23 mouse cellular contexts compared by ENCODE assay signal in the genomic region with DNA sequence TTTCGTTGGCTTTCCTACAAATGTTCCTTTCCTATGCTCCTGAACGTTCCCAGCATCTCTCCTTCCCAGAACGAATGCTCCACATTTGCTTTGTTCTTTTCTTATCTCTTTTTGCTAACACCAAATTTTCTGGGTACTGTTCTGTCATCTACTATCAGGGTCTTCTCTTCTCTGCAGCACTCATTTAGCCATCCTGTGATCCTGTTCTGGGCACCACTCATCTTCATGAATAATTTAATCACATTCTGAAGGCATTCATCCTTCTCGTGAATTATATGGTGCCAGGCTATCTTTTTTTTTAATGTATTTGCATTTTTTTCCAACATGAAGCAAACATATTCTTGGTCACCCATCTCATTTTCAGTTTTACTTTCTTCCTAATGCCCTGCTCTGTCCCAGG.
DNase-seq lines count a peak whose midpoint lies in the region; ATAC-seq and TF ChIP-seq lines count a peak whose summit lies in the region.
"Had no signal": no experiment of that assay in that cellular context is flagged by ENCODE, and none has a peak within 500 bp of the region (broad histone marks: within the 10 kb centered on the region; RNA-seq: fewer than 3 reads in every experiment).

No protein-coding gene starts in this region.

- ATAC-seq in forebrain, embryonic 15.5 days (replicated peaks), result no peak
- no peak for ATAC-seq in forebrain, embryonic 11.5 days (replicated peaks; ENCODE audit: low FRiP score)
- no peak for ATAC-seq in midbrain, embryonic 13.5 days
- ATAC-seq in midbrain, postnatal 0 days (ENCODE audit: low FRiP score), result no peak
- ATAC-seq: forebrain, embryonic 14.5 days; Patski had no signal

- H3K9me3 ChIP-seq in forebrain, embryonic 15.5 days, result no peaks in the 10 kb centered on the region
- no peaks in the 10 kb centered on the region for H3K9me3 ChIP-seq in forebrain, embryonic 11.5 days (ENCODE audit: control insufficient read depth, low read length)
- peaks cover 3% of the 10 kb centered on the region; the same call in 1 of the 2 replicates for H3K9me3 ChIP-seq in midbrain, embryonic 13.5 days
- no peaks in the 10 kb centered on the region for H3K9me3 ChIP-seq in midbrain, postnatal 0 days (ENCODE audit: low read length)
- H3K9me3 ChIP-seq: embryonic facial prominence, embryonic 12.5 days; embryonic facial prominence, embryonic 15.5 days; G1E; hindbrain, embryonic 12.5 days; hindbrain, embryonic 15.5 days had no signal

- peak overlapping the region; percentile 47; the same call in 1 of the 2 replicates for H3K27ac ChIP-seq in forebrain, embryonic 15.5 days (replicated peaks)
- H3K27ac ChIP-seq in forebrain, embryonic 11.5 days (ENCODE audit: low read depth, low read length), result no peak overlapping the region
- peak overlapping the region; percentile 68 for H3K27ac ChIP-seq in midbrain, embryonic 13.5 days
- no peak overlapping the region for H3K27ac ChIP-seq in midbrain, postnatal 0 days (ENCODE audit: low read depth, low read length)
- H3K27ac ChIP-seq: embryonic facial prominence, embryonic 12.5 days; embryonic facial prominence, embryonic 15.5 days; gastrocnemius, adult 2 months; hindbrain, embryonic 12.5 days; hindbrain, embryonic 15.5 days had no signal

- H3K4me3 ChIP-seq in forebrain, embryonic 15.5 days, result no peak overlapping the region
- H3K4me3 ChIP-seq in forebrain, embryonic 11.5 days (ENCODE audit: low read depth, low read length), result no peak overlapping the region
- no peak overlapping the region for H3K4me3 ChIP-seq in midbrain, embryonic 13.5 days (replicated peaks)
- no peak overlapping the region for H3K4me3 ChIP-seq in midbrain, postnatal 0 days (ENCODE audit: low read depth, low read length)
- H3K4me3 ChIP-seq: embryonic facial prominence, embryonic 12.5 days; embryonic facial prominence, embryonic 15.5 days; gastrocnemius, adult 2 months; hindbrain, embryonic 12.5 days; hindbrain, embryonic 15.5 days had no signal

- 74% methylated on average over 4 of the region's 4 CpGs for WGBS in forebrain, embryonic 15.5 days
- WGBS in forebrain, embryonic 11.5 days, result 90% methylated on average over 4 of the region's 4 CpGs
- 69% methylated on average over 4 of the region's 4 CpGs for WGBS in midbrain, embryonic 13.5 days
- 57% methylated on average over 4 of the region's 4 CpGs for WGBS in midbrain, postnatal 0 days

- no peaks in the 10 kb centered on the region for H3K27me3 ChIP-seq in forebrain, embryonic 15.5 days
- H3K27me3 ChIP-seq in forebrain, embryonic 11.5 days (ENCODE audit: control insufficient read depth, insufficient read depth, low read length), result no peaks in the 10 kb centered on the region
- no peaks in the 10 kb centered on the region for H3K27me3 ChIP-seq in midbrain, embryonic 13.5 days
- no peaks in the 10 kb centered on the region for H3K27me3 ChIP-seq in midbrain, postnatal 0 days (ENCODE audit: insufficient read depth, low read length)
- H3K27me3 ChIP-seq: embryonic facial prominence, embryonic 12.5 days; embryonic facial prominence, embryonic 15.5 days; hindbrain, embryonic 12.5 days; hindbrain, embryonic 15.5 days; Patski had no signal

- no peaks in the 10 kb centered on the region for H3K36me3 ChIP-seq in forebrain, embryonic 15.5 days
- no peaks in the 10 kb centered on the region for H3K36me3 ChIP-seq in forebrain, embryonic 11.5 days (ENCODE audit: control insufficient read depth, insufficient read depth, low read length)
- no peaks in the 10 kb centered on the region for H3K36me3 ChIP-seq in midbrain, embryonic 13.5 days
- H3K36me3 ChIP-seq in midbrain, postnatal 0 days (ENCODE audit: insufficient read depth, low read length), result no peaks in the 10 kb centered on the region
- H3K36me3 ChIP-seq: embryonic facial prominence, embryonic 12.5 days; embryonic facial prominence, embryonic 15.5 days; G1E; hindbrain, embryonic 12.5 days; hindbrain, embryonic 15.5 days had no signal

- H3K9ac ChIP-seq in forebrain, embryonic 15.5 days (replicated peaks), result no peak overlapping the region
- no peak overlapping the region for H3K9ac ChIP-seq in forebrain, embryonic 11.5 days (ENCODE audit: low read length)
- no peak overlapping the region for H3K9ac ChIP-seq in midbrain, embryonic 13.5 days (replicated peaks)
- H3K9ac ChIP-seq in midbrain, postnatal 0 days (replicated peaks; ENCODE audit: low read length, poor library complexity, severe bottlenecking), result no peak overlapping the region
- H3K9ac ChIP-seq: embryonic facial prominence, embryonic 12.5 days; embryonic facial prominence, embryonic 15.5 days; hindbrain, embryonic 12.5 days; hindbrain, embryonic 15.5 days had no signal

- no peak overlapping the region for H3K4me2 ChIP-seq in forebrain, embryonic 15.5 days (replicated peaks)
- H3K4me2 ChIP-seq in forebrain, embryonic 11.5 days (ENCODE audit: low read depth, low read length, severe bottlenecking), result no peak overlapping the region
- H3K4me2 ChIP-seq in midbrain, embryonic 13.5 days (replicated peaks), result no peak overlapping the region
- H3K4me2 ChIP-seq in midbrain, postnatal 0 days (ENCODE audit: low read depth, low read length, poor library complexity, severe bottlenecking), result no peak overlapping the region
- H3K4me2 ChIP-seq: embryonic facial prominence, embryonic 12.5 days; embryonic facial prominence, embryonic 15.5 days; heart, embryonic 11.5 days; hindbrain, embryonic 12.5 days; hindbrain, embryonic 15.5 days had no signal

- DNase-seq in forebrain, embryonic 11.5 days (ENCODE audit: low spot score), result no peak
- DNase-seq in midbrain, postnatal 0 days (ENCODE audit: low spot score), result no peak
- DNase-seq in retina, embryonic 14.5 days (ENCODE audit: low spot score), result peak; percentile 33
- DNase-seq in retina, postnatal 1 day, result no peak
- DNase-seq: adrenal gland, postnatal 10 days; adrenal gland, postnatal 36 days; cerebellum, adult 11 months; cerebellum, adult 2 months; cerebellum, adult 9-11 months; cerebellum, postnatal 25 days; gastrocnemius, adult 2 months; gastrocnemius, postnatal 14 days; heart, adult 11 months had no signal

- H3K4me1 ChIP-seq in forebrain, embryonic 15.5 days, result 0 out of 2 replicates have a peak, but pooled peaks cover 2% of the 10 kb centered on the region
- no peaks in the 10 kb centered on the region for H3K4me1 ChIP-seq in forebrain, embryonic 11.5 days (replicated peaks; ENCODE audit: control insufficient read depth, insufficient read depth, low read length)
- H3K4me1 ChIP-seq in midbrain, embryonic 13.5 days (replicated peaks), result peaks cover 20% of the 10 kb centered on the region
- no peaks in the 10 kb centered on the region for H3K4me1 ChIP-seq in midbrain, postnatal 0 days (ENCODE audit: insufficient read depth, low read length)
- H3K4me1 ChIP-seq: embryonic facial prominence, embryonic 12.5 days; embryonic facial prominence, embryonic 15.5 days; hindbrain, embryonic 12.5 days; hindbrain, embryonic 15.5 days had no signal

- no peak for TF ChIP-seq CTCF in midbrain, postnatal 0 days (IDR thresholded peaks at IDR 0.05)

Comparison
In these comparisons a context has a peak if more than half of its experiments do, and no peak if none do; other contexts are left out.
1. H3K27ac ChIP-seq: peak in forebrain, embryonic 15.5 days (single experiment) and midbrain, embryonic 13.5 days (single experiment); none in forebrain, embryonic 11.5 days (single experiment) and midbrain, postnatal 0 days (single experiment).